Mouse (Mus musculus) thymus, adult 2 months (tissue): Measurements from ENCODE around the gene Sugp2. TPM values are rescaled to one million over a fixed set of nuclear protein-coding genes. Genes with fewer than 3 reads are reported as not detected.

Experiments used
- DNase-seq: peaks from one replicate; pipeline ENCODE4 v3.0.0; 2021
- H3K27ac ChIP-seq: fragments of 200-500 bp; 2 replicates; pipeline ENCODE4 v1.5.1; 2012; ENCODE audit warnings: low read length, control low read depth; ENCODE audit not compliant: control insufficient read depth, insufficient read depth
- H3K27me3 ChIP-seq: fragments of 200-500 bp; 2 replicates; pipeline ENCODE4 v1.6.1; 2012; ENCODE audit warnings: mild to moderate bottlenecking, low read length, moderate library complexity, mixed read lengths; ENCODE audit not compliant: control insufficient read depth, insufficient read depth
- H3K36me3 ChIP-seq: fragments of 200-500 bp; 2 replicates; pipeline ENCODE4 v1.6.1; 2012; ENCODE audit warnings: mild to moderate bottlenecking, low read length, moderate library complexity; ENCODE audit not compliant: control insufficient read depth, insufficient read depth
- H3K4me1 ChIP-seq: fragments of 200-500 bp; replicated peaks from 2 replicates; pipeline ENCODE4 v1.6.1; 2012; ENCODE audit warnings: low read length; ENCODE audit not compliant: control insufficient read depth, insufficient read depth
- H3K4me3 ChIP-seq: fragments of 200-500 bp; 2 replicates; pipeline ENCODE4 v1.5.1; 2012; ENCODE audit warnings: mild to moderate bottlenecking, low read length, control low read depth, moderate library complexity; ENCODE audit not compliant: control insufficient read depth, insufficient read depth
- CTCF ChIP-seq: fragments of 200-500 bp; IDR thresholded peaks from 2 replicates; pipeline ENCODE4 v1.5.1; 2012; ENCODE audit warnings: mild to moderate bottlenecking, control low read depth, low read length, moderate library complexity, borderline replicate concordance; ENCODE audit not compliant: control insufficient read depth, poor library complexity, insufficient read depth; ENCODE audit errors: extremely low read depth
- POLR2A ChIP-seq: fragments of 200-500 bp; IDR thresholded peaks from 2 replicates; pipeline ENCODE4 v1.6.1; 2012; ENCODE audit warnings: mild to moderate bottlenecking, low read length, control low read depth, moderate library complexity; ENCODE audit not compliant: control insufficient read depth, poor library complexity, insufficient read depth; ENCODE audit errors: extremely low read depth
- WGBS: fragments of 180-500 bp; shearing (Covaris S2); methylation state at CpG from one replicate; pipeline ENCODE4 v1.1.7; 2018; 5-methylcytosine and 5-hydroxymethylcytosine counted together
- polyA plus RNA-seq: library from polyadenylated mRNA; depleted of rRNA; stranded (reverse); fragments of >200 nt; gene quantifications from 2 replicates; pipeline ENCODE4 v1.2.3, GENCODE M21; 2012

The Sugp2 gene
- polyA plus RNA-seq, 1 experiment: 103 TPM

DNA sequence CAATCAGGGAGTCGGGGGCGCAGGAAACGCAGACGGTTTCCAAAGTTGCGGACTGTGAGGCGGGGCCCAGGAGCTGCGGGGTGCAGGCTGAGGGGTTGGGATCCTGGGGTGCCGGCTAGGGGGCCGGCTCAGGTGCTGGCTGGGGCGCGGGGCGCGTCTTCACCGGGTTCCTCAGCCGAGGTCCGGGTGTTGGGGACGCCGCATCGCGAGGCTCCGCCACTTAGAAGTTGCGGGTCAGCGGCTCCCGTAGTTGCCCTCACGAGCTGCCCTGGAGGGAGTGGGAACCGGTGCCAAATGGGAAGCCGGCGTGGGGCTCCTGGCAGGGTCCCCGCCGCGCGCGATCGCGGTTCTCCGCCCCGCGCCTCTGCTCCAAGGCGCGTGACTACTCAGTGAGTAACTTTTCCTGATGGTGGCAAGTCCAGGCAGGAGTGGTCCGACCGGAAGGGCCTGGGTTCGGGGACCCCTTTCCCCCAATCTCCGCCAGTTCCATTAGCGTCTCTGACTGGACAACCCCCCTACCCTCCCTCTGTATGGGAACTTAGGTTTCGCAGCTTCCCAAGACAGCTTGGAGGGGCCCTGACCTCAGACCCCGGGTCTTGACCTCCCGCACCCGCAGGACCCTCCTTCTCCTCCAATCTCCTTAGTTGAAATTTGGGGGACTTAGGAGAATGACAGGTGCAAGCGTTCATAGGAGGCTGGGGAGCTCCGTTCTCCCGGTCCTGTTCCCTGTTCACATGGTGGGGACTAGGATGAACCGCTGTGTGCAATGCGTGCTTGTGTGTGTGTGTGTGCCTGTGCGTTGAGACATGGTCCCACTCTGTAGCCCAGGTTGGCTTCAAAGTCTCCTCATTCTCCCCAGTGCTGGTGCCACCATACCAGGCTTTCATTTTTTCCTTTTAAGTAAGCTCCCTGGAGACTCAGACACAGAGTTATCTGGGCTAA is 49.4 kb downstream of the Sugp2 start:
- Histone ChIP-seq H3K4me3 (peak overlapping the region; percentile 73), H3K27me3 (no peaks in the 10 kb centered on the region), H3K4me1 (peaks cover 13% of the 10 kb centered on the region), H3K36me3 (0 out of 2 replicates have a peak, but pooled peaks cover 3% of the 10 kb centered on the region), H3K27ac (no peak overlapping the region)
- TF ChIP-seq POLR2A: no peak
- TF ChIP-seq CTCF: no peak
- WGBS: under 1% methylated on average over 54 of the region's 55 CpGs
- DNase-seq: no peak

DNA sequence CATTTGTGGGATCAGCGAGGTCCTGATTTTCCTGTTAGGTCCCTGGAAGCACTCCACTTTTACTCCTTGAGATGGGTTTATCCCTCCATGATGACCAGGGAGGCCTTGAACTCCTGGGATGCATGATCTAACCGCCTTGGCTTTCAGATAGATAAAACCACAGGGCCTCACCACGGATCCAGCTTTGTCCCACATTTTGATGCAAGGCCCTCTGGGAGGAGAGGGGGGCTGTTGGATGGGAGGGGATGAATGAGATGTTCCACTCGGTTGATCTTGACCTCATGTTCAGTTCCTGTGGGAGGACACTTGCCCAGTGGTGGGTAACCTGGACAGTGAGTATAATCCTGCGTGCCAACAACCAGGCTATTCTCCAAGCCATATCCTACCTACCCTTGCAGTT is 50.4 kb downstream of the Sugp2 start:
- H3K27ac ChIP-seq: no peak overlapping the region
- H3K4me1 ChIP-seq: peaks cover 12% of the 10 kb centered on the region
- no peak for DNase-seq
- H3K4me3 ChIP-seq: no peak overlapping the region
- H3K27me3 ChIP-seq: no peaks in the 10 kb centered on the region
- 0 out of 2 replicates have a peak, but pooled peaks cover 3% of the 10 kb centered on the region for H3K36me3 ChIP-seq
- TF ChIP-seq CTCF (no peak), POLR2A (no peak)
- 88% methylated on average over 5 of the region's 5 CpGs for WGBS

DNA sequence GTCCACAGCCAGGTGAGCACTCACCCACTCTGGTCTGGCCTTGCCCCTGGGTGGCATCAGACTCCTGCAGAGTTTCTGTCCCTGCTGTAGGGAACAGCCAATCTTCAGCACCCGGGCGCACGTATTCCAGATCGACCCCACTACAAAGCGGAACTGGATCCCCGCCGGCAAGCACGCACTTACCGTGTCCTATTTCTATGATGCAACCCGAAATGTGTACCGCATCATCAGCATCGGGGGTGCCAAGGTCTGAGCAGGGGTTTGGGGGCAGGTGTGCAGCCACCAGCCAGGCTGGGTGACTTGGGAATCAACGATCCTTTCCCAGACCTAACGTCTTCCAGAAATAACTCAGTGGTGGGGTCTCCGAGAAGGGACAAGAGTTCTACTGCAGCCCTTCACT is 51.3 kb downstream of the Sugp2 start:
- WGBS: 98% methylated on average over 15 of the region's 15 CpGs
- no peak for DNase-seq
- Histone ChIP-seq H3K36me3 (0 out of 2 replicates have a peak, but pooled peaks cover 3% of the 10 kb centered on the region), H3K27ac (no peak overlapping the region), H3K27me3 (no peaks in the 10 kb centered on the region), H3K4me3 (no peak overlapping the region), H3K4me1 (peaks cover 12% of the 10 kb centered on the region)
- TF ChIP-seq CTCF (no peak), POLR2A (no peak)

DNA sequence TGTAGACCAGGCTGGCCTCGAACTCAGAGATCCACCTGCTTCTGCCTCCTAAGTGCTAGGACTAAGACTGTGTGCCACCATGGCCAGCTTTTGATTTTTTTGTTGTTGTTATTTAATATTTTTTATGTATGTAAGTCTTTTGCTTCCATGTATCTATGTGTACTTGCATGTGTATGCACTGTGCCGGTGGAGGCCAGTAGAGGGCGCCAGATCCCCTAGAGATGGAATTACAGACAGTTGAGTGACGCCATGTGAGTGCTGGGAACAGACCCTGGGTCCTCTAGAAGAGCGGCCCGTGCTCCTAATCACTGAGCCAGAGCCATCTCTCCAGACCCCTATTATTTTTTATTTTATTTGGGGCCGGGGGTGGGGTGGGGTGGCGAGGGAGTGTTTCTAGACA is 52.7 kb downstream of the Sugp2 start:
- no peak overlapping the region for H3K27ac ChIP-seq
- H3K36me3 ChIP-seq: peaks cover 9% of the 10 kb centered on the region; the same call in 1 of the 2 replicates
- DNase-seq: peak; percentile 23
- WGBS: 96% methylated on average over 8 of the region's 8 CpGs
- H3K4me3 ChIP-seq: no peak overlapping the region
- H3K27me3 ChIP-seq: no peaks in the 10 kb centered on the region
- H3K4me1 ChIP-seq: peaks cover 12% of the 10 kb centered on the region
- TF ChIP-seq CTCF (peak; percentile 43; the same call in 1 of the 2 replicates), POLR2A (no peak)

DNA sequence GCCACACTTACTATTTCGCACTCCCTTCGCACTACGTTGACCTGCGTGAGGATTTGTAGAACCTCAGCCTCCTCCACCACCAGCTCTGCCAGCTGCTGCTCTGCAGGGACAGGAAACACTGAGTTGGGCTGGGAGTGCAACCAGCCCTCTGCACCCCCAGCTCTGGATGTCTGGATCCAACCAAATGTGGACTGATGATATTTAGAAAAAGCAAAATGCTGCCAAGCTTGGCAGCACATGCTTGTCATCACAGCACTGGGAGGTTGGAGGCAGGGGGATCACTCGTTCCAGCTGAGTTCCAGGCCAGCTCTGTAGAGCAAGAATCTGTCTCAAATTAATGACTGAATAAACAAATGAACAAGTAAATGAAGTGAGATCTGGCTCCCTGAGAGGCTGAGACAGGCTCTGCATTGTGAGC is 60.0 kb downstream of the Sugp2 start:
- Histone ChIP-seq H3K4me3 (no peak overlapping the region), H3K4me1 (no peaks in the 10 kb centered on the region), H3K27me3 (no peaks in the 10 kb centered on the region), H3K27ac (no peak overlapping the region), H3K36me3 (peaks cover 64% of the 10 kb centered on the region)
- DNase-seq: no peak
- TF ChIP-seq POLR2A (no peak), CTCF (no peak)
- WGBS: 85% methylated on average over 5 of the region's 5 CpGs

DNA sequence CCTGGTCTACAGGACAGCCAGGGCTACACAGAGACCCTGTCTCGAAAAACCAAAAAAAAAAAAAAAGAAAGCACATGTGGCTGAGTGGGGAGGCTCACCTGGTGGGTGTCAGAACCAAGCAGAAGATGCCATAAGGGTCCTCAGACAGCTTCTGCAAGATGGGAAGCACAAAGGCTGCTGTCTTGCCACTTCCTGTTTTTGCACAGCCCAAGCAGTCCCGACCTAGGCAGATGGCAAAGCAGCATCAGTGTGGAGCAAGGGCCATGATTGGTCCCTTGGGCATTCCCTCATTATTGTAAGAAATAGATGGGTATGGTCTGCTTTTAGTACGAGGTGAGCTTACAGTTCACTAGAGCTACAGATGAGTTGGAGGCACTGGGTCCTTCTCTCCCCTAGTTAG is 66.9 kb downstream of the Sugp2 start:
- H3K27ac ChIP-seq: no peak overlapping the region
- H3K36me3 ChIP-seq: peaks cover 19% of the 10 kb centered on the region
- no peak for DNase-seq
- TF ChIP-seq CTCF (no peak), POLR2A (no peak)
- no peaks in the 10 kb centered on the region for H3K27me3 ChIP-seq
- 34% methylated on average over 3 of the region's 3 CpGs for WGBS
- H3K4me1 ChIP-seq: peaks cover 19% of the 10 kb centered on the region
- no peak overlapping the region for H3K4me3 ChIP-seq
